Mouse (Mus musculus): ENCODE results near the gene Tax1bp3.

Gene Tax1bp3

DNA sequence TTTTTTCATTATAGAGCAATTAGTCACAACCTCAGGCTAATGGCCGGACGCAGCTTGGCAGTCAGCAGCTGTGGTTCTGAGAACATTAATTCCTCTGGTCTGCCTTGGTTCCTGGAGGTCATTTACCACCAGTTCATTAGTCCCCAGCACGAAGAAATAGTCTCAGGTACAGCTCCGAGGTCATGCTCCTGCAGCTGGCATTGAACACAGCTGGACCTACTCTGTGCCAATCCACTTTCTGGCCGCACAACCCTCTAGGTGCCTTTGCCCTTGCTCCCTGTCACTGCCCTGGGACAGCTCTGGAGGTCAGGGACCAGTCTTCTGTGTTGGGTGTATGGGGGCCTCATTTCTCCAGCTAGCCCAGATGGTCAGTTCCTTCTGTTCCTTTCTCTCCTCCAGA is 52.0 kb downstream of the Tax1bp3 start:
- no peak for DNase-seq (ENCODE audit: low spot score in 2 of 2)

DNA sequence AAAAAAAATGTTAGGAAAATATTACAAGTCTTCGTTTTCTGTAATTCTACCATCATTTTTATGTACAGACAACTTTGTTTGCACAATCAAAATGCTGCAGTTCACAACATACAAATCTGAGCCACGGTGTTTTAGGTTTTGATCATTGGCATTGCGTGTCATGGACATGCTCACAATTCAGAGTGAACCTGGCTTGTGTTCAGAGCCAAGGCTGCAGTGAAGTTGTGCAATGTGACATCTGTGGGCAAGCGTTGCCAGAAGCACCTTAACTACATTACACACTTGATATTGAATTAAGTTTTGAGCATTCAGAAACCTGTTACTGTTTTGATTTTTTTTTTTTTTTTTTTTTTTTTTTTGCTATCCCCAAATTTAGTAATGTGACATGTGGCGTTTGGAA is 53.2 kb downstream of the Tax1bp3 start:
- no peak for DNase-seq (ENCODE audit: low spot score in 2 of 2)

DNA sequence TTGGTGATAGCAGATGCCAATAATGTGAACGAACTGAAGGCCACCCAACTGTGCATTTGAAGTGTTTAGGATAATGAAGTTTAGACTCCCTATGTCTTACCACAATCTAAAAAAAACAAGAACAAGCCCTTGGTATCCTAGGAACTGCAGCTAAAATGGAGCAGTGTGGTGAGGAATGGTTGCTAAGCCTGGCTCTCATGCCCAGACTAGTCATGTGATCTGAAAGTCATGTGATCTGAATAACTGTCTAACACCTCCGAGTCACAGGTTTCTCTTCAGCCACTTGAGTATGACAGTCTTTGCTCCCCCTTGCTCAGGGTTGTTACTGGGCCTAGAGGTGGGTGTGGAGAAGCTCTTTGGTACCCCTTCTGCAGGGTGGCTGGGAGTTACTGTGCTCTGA is 55.6 kb downstream of the Tax1bp3 start:
- DNase-seq (ENCODE audit: low spot score in 2 of 2) = no peak
